Mouse (Mus musculus) midbrain, embryonic 13.5 days (tissue): Measurements from ENCODE around the gene Tdrd12. TPM values are rescaled to one million over a fixed set of nuclear protein-coding genes. Genes with fewer than 3 reads are reported as not detected.

Source experiments
- polyA plus RNA-seq: library from polyadenylated mRNA; unstranded; fragments of >200 nt; fragmentation: Nextera tagmentation; extraction: Ambion mirVana; gene quantifications from 2 replicates; pipeline ENCODE4 v1.2.1, GENCODE M21; 2015

Gene Tdrd12
- polyA plus RNA-seq, 1 experiment from 2014 or later, result 0.34 TPM

Other genes with a start within 250 kb of the Tdrd12 start
- 21.4 and 23.6 TPM in 2 replicates for gene Gpatch1, start 219.3 kb downstream of the Tdrd12 start, polyA plus RNA-seq
- gene Rhpn2, start 203.6 kb downstream of the Tdrd12 start, polyA plus RNA-seq, result 1.3 and 1.5 TPM in 2 replicates
- 21.9 and 22.8 TPM in 2 replicates for gene Faap24, start 140.9 kb downstream of the Tdrd12 start, polyA plus RNA-seq
- gene Cep89, start 140.7 kb downstream of the Tdrd12 start, polyA plus RNA-seq, result 36.2 and 38.3 TPM in 2 replicates
- gene Slc7a9, start 88.9 kb downstream of the Tdrd12 start, polyA plus RNA-seq, result 0.40 TPM in 1 of 2 replicates, not detected in the other
- gene Nudt19, start 18.6 kb upstream of the Tdrd12 start, polyA plus RNA-seq, result 61.9 TPM in 2 replicates
- 0.05 and 0.13 TPM in 2 replicates for gene Rgs9bp, start 47.8 kb upstream of the Tdrd12 start, polyA plus RNA-seq
- 18.7 and 19.3 TPM in 2 replicates for gene Ankrd27, start 48.5 kb upstream of the Tdrd12 start, polyA plus RNA-seq
- 232 and 248 TPM in 2 replicates for gene Pdcd5, start 109.8 kb upstream of the Tdrd12 start, polyA plus RNA-seq
- gene Dpy19l3, start 216.7 kb upstream of the Tdrd12 start, polyA plus RNA-seq, result 37.2 and 42.7 TPM in 2 replicates